Mouse (Mus musculus): ENCODE data around the gene Gna12.

DNA sequence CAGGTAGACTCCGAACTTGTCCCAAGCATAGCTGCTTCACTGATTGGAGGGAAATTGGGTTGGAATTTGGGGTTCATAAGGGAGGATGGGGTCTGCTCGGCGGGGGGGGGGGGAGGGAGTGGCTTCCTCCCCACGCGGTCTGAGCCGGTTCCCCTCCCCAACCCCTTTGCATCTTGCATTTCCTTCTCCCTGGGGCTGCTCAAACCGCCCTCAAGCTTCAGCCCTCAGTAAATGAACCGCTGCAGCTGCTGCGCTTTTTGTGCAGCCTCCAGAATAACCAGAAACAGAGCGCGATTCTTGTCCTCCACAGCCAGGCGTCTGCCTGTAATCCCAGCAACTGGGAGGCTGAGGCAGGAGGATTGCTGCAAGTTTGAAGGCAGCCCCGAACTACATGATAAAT lies 94.1 kb downstream of the Gna12 start:
- TF ChIP-seq CTCF (conservative IDR thresholded peaks at IDR 0.05; ENCODE audit: low read length) = no peak
- TF ChIP-seq NANOG (IDR thresholded peaks at IDR 0.05; ENCODE audit: borderline replicate concordance, low read length) = no peak
